Mouse (Mus musculus) midbrain, embryonic 11.5 days (tissue): ENCODE results near the gene Bmpr1b. TPM values are rescaled to one million over a fixed set of nuclear protein-coding genes. Genes with fewer than 3 reads are reported as not detected.

Experiments used
- ATAC-seq: fragments of 200-750 bp; cut with Nextera tagmentation; 2 replicates; pipeline ENCODE4 v1.8.0; 2017; ENCODE audit warnings: moderate TSS enrichment, moderate library complexity; ENCODE audit not compliant: low FRiP score
- DNase-seq: peaks from one replicate; pipeline ENCODE4 v3.0.0; 2015; ENCODE audit warnings: low spot score; ENCODE audit errors: missing footprints
- H3K27ac ChIP-seq: fragments of 300-500 bp; sonication (generic); 2 replicates; pipeline ENCODE4 v1.5.1; 2014; ENCODE audit warnings: low read depth, low read length
- H3K27me3 ChIP-seq: fragments of 300-500 bp; sonication (generic); 2 replicates; pipeline ENCODE4 v1.6.1; 2014; ENCODE audit warnings: mild to moderate bottlenecking, low read length, moderate library complexity, mixed read lengths; ENCODE audit not compliant: control insufficient read depth, insufficient read depth
- H3K36me3 ChIP-seq: fragments of 300-500 bp; sonication (generic); 2 replicates; pipeline ENCODE4 v1.6.1; 2014; ENCODE audit warnings: mild to moderate bottlenecking, low read length, moderate library complexity, mixed read lengths; ENCODE audit not compliant: control insufficient read depth, insufficient read depth
- H3K4me1 ChIP-seq: fragments of 300-500 bp; sonication (generic); 2 replicates; pipeline ENCODE4 v1.6.1; 2014; ENCODE audit warnings: low read length; ENCODE audit not compliant: control insufficient read depth, insufficient read depth
- H3K4me2 ChIP-seq: fragments of 300-500 bp; sonication (generic); 2 replicates; pipeline ENCODE4 v1.6.1; 2014; ENCODE audit warnings: mild to moderate bottlenecking, moderate library complexity
- H3K4me3 ChIP-seq: fragments of 300-500 bp; sonication (generic); 2 replicates; pipeline ENCODE4 v1.5.1; 2014; ENCODE audit warnings: low read depth, low read length
- H3K9ac ChIP-seq: fragments of 300-500 bp; sonication (generic); 2 replicates; pipeline ENCODE4 v1.6.1; 2014; ENCODE audit warnings: low read length
- H3K9me3 ChIP-seq: fragments of 300-500 bp; sonication (generic); 2 replicates; pipeline ENCODE4 v1.6.1; 2016; ENCODE audit warnings: low read length; ENCODE audit not compliant: control insufficient read depth
- WGBS: fragments of 180-500 bp; shearing (Covaris S2); extraction: QIAGEN DNeasy Blood & Tissue Kit; methylation state at CpG from one replicate; pipeline ENCODE4 v1.1.7; 2014; 5-methylcytosine and 5-hydroxymethylcytosine counted together
- polyA plus RNA-seq: library from polyadenylated mRNA; unstranded; fragments of >200 nt; fragmentation: Nextera tagmentation; extraction: Ambion mirVana; gene quantifications from 2 replicates; pipeline ENCODE4 v1.2.1, GENCODE M21; 2014

The Bmpr1b gene
- polyA plus RNA-seq, 1 experiment from 2014 or later: 5.5 TPM

DNA sequence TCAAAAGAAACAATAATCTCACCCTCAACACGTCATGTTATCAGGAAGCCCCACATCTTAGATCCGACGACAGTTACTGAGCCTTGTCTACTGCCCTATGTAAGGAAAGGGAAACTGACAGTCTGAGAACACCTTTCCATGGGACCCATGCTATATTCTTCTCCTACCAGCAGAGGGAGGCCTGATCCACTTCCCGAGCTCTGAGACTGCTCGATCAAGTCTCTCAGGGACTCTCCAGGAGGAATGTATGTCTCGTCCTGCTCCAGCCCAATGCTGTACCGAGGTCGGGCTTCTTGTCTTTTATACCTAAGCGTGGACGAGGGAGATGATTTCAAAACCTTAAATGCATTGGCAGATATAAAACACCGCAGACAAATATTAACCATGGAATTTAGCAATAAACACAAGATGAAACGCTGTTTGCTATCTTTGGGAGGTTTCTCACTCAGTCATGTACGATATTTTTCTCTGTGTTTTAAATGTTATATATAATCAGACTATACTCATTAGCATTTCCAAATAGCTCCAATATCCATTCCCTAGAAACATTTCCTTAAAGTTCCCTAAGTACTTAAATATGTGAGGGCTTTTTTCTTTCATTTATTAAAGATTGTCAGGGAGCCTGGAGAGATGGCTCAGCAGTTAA lies 306.3 kb downstream of the Bmpr1b start:
- H3K9ac ChIP-seq: no peak overlapping the region
- no peaks in the 10 kb centered on the region for H3K4me1 ChIP-seq
- DNase-seq (peak; percentile 92), ATAC-seq (peak; percentile 95)
- H3K27ac ChIP-seq: no peak overlapping the region
- no peaks in the 10 kb centered on the region for H3K36me3 ChIP-seq
- no peaks in the 10 kb centered on the region for H3K27me3 ChIP-seq
- H3K4me3 ChIP-seq: no peak overlapping the region
- no peak overlapping the region for H3K4me2 ChIP-seq
- WGBS: 26% methylated on average over 13 of the region's 13 CpGs
- H3K9me3 ChIP-seq: no peaks in the 10 kb centered on the region

DNA sequence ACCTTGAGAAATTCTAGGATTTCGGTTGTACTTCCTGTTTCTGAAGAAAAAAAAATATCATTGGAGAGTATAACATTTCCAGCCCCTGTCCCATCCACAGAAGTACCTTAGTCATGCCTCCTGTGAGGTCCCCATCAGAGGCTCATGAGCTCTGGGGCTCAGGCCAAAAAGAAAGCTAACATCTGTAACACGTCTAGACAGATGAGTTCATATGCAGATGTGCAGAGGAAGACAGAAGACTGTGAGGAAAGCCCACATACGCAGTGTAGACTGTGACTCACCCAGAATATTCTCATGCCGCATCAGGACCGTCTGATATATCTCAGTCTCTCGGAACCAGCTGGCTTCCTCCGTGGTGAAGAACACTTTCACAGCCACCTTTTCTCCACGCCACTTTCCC lies 312.1 kb downstream of the Bmpr1b start:
- no peaks in the 10 kb centered on the region for H3K4me1 ChIP-seq
- H3K4me3 ChIP-seq: no peak overlapping the region
- 95% methylated on average over 8 of the region's 8 CpGs for WGBS
- no peaks in the 10 kb centered on the region for H3K27me3 ChIP-seq
- no peaks in the 10 kb centered on the region for H3K36me3 ChIP-seq
- H3K9ac ChIP-seq: no peak overlapping the region
- DNase-seq: no peak
- H3K4me2 ChIP-seq: no peak overlapping the region
- no peak for ATAC-seq
- no peak overlapping the region for H3K27ac ChIP-seq
- H3K9me3 ChIP-seq: no peaks in the 10 kb centered on the region

DNA sequence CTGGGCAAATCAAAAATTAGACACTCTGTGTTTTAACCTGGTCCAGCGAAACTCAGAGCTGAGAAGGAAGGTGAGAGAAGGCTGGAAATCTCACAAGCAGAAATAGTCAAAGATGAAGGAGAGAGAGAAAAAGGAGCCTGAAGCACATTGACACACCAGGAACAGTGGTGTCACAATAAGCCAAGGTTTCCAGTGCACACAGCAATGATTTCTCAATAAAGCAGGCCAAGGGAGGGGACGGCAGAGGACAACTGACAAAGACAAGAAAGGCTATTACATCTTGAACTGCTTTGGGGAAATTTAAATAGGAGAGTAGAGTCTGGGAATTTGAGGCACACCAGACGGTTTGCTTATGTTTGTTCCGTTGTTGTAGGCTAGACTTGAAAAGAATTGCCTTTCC lies 314.9 kb downstream of the Bmpr1b start:
- no peak for ATAC-seq

DNA sequence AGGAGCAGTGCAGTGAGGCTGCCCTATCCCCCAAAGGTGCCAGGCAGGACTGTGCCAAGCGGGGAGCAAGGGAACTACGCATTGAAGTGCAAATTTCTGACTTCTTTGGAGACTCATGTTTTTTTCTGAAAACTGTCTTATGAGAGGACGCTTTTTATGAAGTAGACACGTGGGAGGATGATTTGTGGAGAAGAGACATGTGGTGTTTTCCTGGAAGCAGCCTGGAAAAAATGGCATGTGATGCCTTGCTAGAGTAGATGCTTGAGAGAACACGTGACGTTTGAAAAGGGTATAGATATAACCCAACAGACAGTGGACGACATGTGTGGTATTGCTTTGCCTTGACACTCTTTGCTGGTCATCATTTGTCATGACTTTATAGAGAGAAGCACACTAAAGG lies 319.1 kb downstream of the Bmpr1b start:
- 74% methylated on average over 7 of the region's 7 CpGs for WGBS
- H3K27ac ChIP-seq: no peak overlapping the region

More for the DNA sequence above, 314.9 kb downstream of the Bmpr1b start:
- no peaks in the 10 kb centered on the region for H3K4me1 ChIP-seq
- no peaks in the 10 kb centered on the region for H3K27me3 ChIP-seq
- 81% methylated on average over 4 of the region's 4 CpGs for WGBS
- DNase-seq: no peak
- no peak overlapping the region for H3K4me2 ChIP-seq
- no peaks in the 10 kb centered on the region for H3K9me3 ChIP-seq
- no peak overlapping the region for H3K27ac ChIP-seq
- H3K36me3 ChIP-seq: no peaks in the 10 kb centered on the region
- H3K9ac ChIP-seq: no peak overlapping the region
- no peak overlapping the region for H3K4me3 ChIP-seq

DNA sequence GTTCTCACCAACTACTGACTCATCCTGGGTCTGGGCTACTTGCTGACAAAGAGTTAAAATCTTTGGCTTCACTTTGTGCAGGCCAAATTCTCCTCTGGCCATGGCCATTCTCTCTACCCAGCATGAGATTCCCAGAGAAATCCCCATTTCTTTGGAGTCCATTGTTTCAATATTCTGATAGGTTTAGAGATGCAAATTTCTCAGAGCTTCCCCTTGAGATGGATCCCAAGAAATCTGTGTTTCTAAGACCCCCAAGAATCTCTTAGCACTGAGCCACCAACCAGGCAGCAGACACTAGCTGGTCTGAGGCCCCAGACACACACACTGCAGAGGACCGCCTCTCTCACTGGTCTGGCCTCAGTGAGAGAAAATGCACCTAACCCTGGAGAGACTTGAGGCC lies 320.0 kb downstream of the Bmpr1b start:
- ATAC-seq: no peak
- no peak overlapping the region for H3K4me3 ChIP-seq
- 23% methylated on average over 1 of the region's 1 CpGs for WGBS
- no peaks in the 10 kb centered on the region for H3K4me1 ChIP-seq
- no peak overlapping the region for H3K27ac ChIP-seq
- H3K9ac ChIP-seq: no peak overlapping the region
- H3K27me3 ChIP-seq: no peaks in the 10 kb centered on the region
- no peak overlapping the region for H3K4me2 ChIP-seq
- no peaks in the 10 kb centered on the region for H3K9me3 ChIP-seq
- H3K36me3 ChIP-seq: no peaks in the 10 kb centered on the region
- no peak for DNase-seq

More for the DNA sequence above, 319.1 kb downstream of the Bmpr1b start:
- ATAC-seq (no peak), DNase-seq (no peak)
- Histone ChIP-seq H3K9ac (no peak overlapping the region), H3K27me3 (no peaks in the 10 kb centered on the region), H3K4me2 (no peak overlapping the region), H3K4me3 (no peak overlapping the region), H3K9me3 (no peaks in the 10 kb centered on the region), H3K4me1 (no peaks in the 10 kb centered on the region), H3K36me3 (no peaks in the 10 kb centered on the region)

DNA sequence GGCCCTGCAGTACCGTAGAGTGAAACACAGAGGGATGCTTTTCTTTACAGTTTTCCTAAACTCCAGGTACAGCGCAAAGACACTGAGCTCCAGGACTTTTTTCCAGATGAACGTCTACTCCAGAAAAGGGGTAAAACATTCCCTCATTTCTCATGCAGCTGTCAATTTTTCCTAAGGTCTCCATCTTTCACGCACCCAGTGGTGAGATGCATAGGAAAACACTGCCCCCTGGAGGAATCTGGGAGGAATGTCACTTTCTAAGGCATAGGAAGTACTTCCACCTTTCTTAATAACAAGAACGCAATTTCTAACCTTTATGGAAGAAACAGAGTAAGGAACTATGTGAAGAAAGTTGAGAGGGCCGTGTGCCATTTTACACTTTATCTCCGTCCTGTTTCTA lies 330.4 kb downstream of the Bmpr1b start:
- 38% methylated on average over 7 of the region's 7 CpGs for WGBS
- no peak overlapping the region for H3K9ac ChIP-seq

DNA sequence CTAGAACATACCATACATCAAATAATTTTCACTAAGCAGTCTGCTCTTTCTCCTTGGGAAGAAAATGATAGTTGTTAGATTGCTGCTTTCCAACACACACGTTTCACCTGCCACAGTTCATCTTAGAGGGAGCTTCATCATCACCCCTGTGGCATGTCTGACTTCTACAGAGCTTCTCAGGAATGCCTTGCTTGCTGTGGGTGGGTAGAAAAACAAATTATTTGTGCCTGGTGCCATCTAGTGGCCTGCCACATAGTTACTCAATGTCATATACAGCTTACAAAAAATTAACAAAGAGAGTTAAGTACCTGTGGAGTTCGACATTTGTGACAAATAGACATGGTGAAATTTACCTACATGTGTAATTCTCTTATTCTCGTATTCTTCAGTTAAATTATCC lies 338.1 kb downstream of the Bmpr1b start:
- DNase-seq (peak; percentile 90), ATAC-seq (peak; percentile 86)
- no peak overlapping the region for H3K4me3 ChIP-seq
- H3K9me3 ChIP-seq: no peaks in the 10 kb centered on the region
- H3K27me3 ChIP-seq: no peaks in the 10 kb centered on the region
- 23% methylated on average over 3 of the region's 3 CpGs for WGBS
- H3K27ac ChIP-seq: no peak overlapping the region
- no peaks in the 10 kb centered on the region for H3K4me1 ChIP-seq
- no peaks in the 10 kb centered on the region for H3K36me3 ChIP-seq
- no peak overlapping the region for H3K9ac ChIP-seq
- no peak overlapping the region for H3K4me2 ChIP-seq

More for the DNA sequence above, 330.4 kb downstream of the Bmpr1b start:
- DNase-seq (peak; percentile 86), ATAC-seq (peak; percentile 41)
- H3K4me2 ChIP-seq: no peak overlapping the region
- no peaks in the 10 kb centered on the region for H3K27me3 ChIP-seq
- H3K36me3 ChIP-seq: no peaks in the 10 kb centered on the region
- H3K9me3 ChIP-seq: no peaks in the 10 kb centered on the region
- no peak overlapping the region for H3K4me3 ChIP-seq
- H3K4me1 ChIP-seq: no peaks in the 10 kb centered on the region
- no peak overlapping the region for H3K27ac ChIP-seq

DNA sequence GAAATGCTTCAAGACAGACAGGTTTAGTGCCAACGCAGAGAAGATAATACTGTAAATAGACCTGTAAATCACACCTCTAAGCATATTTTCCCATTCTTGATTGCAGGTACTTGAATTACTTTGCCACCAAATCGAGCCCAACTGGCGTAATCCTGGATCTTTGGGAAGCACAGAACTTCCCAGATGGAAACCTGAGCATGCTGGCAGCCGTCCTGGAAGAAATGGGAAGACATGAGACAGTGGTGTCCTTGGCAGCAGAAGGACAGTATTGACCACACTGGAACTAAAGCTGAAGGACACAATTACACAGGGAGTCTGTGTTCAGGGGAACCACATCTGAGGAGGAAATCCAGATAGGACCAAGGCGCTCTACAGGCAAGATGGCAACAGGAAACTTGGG lies 340.9 kb downstream of the Bmpr1b start:
- ATAC-seq (no peak), DNase-seq (no peak)
- no peaks in the 10 kb centered on the region for H3K36me3 ChIP-seq

DNA sequence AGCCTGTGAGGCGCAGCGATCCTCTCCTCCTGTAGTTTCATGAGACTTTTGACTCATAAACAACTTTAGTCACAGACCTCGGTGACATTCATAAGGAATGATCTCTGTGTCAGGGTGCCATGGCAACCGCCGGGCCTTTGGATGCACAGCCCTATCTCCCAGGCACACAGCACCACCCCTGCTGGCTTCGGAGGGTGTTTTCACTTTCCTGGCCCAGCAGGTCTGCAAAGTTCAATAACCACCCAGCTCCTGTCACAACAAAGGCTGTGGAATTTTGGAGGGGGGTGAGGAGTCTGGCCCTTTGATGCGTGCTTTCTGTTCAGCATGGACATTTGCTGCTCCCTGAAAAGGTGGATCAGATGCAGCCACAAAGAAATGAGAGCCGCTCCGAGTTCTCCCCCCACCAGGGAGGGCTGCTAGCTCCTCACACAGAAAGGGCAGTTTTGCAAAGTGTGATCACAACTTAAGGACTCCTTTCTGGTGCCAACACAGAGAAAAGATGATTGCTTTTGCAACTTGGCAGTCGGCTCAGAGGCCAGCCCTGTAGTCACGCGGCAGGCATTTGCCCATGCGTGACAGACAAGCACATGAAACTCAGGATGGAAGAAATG lies 349.8 kb downstream of the Bmpr1b start:
- H3K4me1 ChIP-seq: peaks cover 17% of the 10 kb centered on the region
- H3K4me3 ChIP-seq: peak overlapping the region; percentile 11; the same call in 1 of the 2 replicates
- peak; percentile 96 for ATAC-seq
- H3K4me2 ChIP-seq: peak overlapping the region; percentile 28
- H3K9ac ChIP-seq: peak overlapping the region; percentile 47; the same call in 1 of the 2 replicates
- peak overlapping the region; percentile 72 for H3K27ac ChIP-seq
- no peaks in the 10 kb centered on the region for H3K9me3 ChIP-seq
- DNase-seq: peak; percentile 96
- no peaks in the 10 kb centered on the region; the same call in 1 of the 2 replicates for H3K27me3 ChIP-seq
- WGBS: 3% methylated on average over 13 of the region's 13 CpGs
- no peaks in the 10 kb centered on the region for H3K36me3 ChIP-seq

More for the DNA sequence above, 340.9 kb downstream of the Bmpr1b start:
- no peak overlapping the region for H3K4me3 ChIP-seq
- 92% methylated on average over 5 of the region's 5 CpGs for WGBS
- no peak overlapping the region for H3K27ac ChIP-seq
- H3K27me3 ChIP-seq: no peaks in the 10 kb centered on the region
- H3K9ac ChIP-seq: no peak overlapping the region
- H3K4me1 ChIP-seq: no peaks in the 10 kb centered on the region
- no peaks in the 10 kb centered on the region for H3K9me3 ChIP-seq
- H3K4me2 ChIP-seq: no peak overlapping the region
